Mouse (Mus musculus): Measurements from ENCODE around the gene Kif27.

DNA sequence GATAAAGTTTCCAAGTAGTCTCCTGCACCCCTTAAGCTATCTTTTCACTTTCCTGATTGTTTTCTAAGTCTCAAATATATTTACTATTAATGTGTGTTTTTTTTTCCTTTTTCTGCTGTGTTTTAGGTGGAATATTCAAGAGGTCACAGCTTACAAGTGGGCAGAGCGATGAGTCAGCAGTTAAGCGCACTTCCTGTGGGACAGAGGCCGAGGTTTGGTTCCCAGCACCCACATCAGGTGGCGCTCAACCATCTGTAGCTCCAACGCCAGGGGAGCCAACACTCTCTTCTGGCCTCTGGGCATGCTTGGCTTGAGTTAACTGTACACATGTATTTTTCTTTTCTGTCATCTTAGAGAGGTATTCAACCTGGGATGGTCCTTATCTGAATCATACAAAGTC lies 51.5 kb downstream of the Kif27 start:
- TF ChIP-seq EP300 (IDR thresholded peaks at IDR 0.05; ENCODE audit: low read depth) (no peak), CTCF (IDR thresholded peaks at IDR 0.05; ENCODE audit: low read depth) (no peak)

Measured in liver, embryonic 14.5 days (tissue).